Mouse (Mus musculus) kidney, embryonic 16.5 days (tissue): ENCODE measurements at regions not wholly inside any gene's neighbourhood (a gene's known extent, or its start where the extent isn't known, plus 50 kb on each side); places are given as distances from the start of the nearest gene placed in this dataset.

Experiments used
- ATAC-seq: fragments of 200-750 bp; cut with Nextera tagmentation; 2 replicates; pipeline ENCODE4 v1.8.0; 2017; ENCODE audit warnings: moderate TSS enrichment; ENCODE audit not compliant: low FRiP score, low TSS enrichment
- H3K27ac ChIP-seq: fragments of 300-500 bp; sonication (generic); 2 replicates; pipeline ENCODE4 v1.5.1; 2014; ENCODE audit warnings: low read length
- H3K27me3 ChIP-seq: fragments of 300-500 bp; sonication (generic); 2 replicates; pipeline ENCODE4 v1.6.1; 2014; ENCODE audit warnings: low read length, control low read depth, mixed read lengths; ENCODE audit not compliant: insufficient read depth
- H3K36me3 ChIP-seq: fragments of 300-500 bp; sonication (generic); 2 replicates; pipeline ENCODE4 v1.6.1; 2014; ENCODE audit warnings: low read length, control low read depth, mixed read lengths; ENCODE audit not compliant: insufficient read depth
- H3K4me1 ChIP-seq: fragments of 300-500 bp; sonication (generic); 2 replicates; pipeline ENCODE4 v1.6.1; 2014; ENCODE audit warnings: low read length, control low read depth, mixed read lengths; ENCODE audit not compliant: insufficient read depth
- H3K4me2 ChIP-seq: fragments of 300-500 bp; sonication (generic); replicated peaks from 2 replicates; pipeline ENCODE4 v1.6.1; 2014; ENCODE audit warnings: low read depth, low read length
- H3K4me3 ChIP-seq: fragments of 300-500 bp; sonication (generic); 2 replicates; pipeline ENCODE4 v1.5.1; 2014; ENCODE audit warnings: mild to moderate bottlenecking, low read length
- H3K9ac ChIP-seq: fragments of 300-500 bp; sonication (generic); replicated peaks from 2 replicates; pipeline ENCODE4 v1.6.1; 2014; ENCODE audit warnings: low read length
- H3K9me3 ChIP-seq: fragments of 300-500 bp; sonication (generic); 2 replicates; pipeline ENCODE4 v1.6.1; 2016; ENCODE audit warnings: low read length, control low read depth
- WGBS: fragments of 180-500 bp; shearing (Covaris S2); extraction: QIAGEN DNeasy Blood & Tissue Kit; methylation state at CpG from one replicate; pipeline ENCODE4 v1.1.7; 2014; 5-methylcytosine and 5-hydroxymethylcytosine counted together

GRCm38 (mm10) chr6:49943087-49943486 lies 120.6 kb downstream of the Npy start:
- no peak for ATAC-seq
- no peak overlapping the region for H3K9ac ChIP-seq
- H3K36me3 ChIP-seq = no peaks in the 10 kb centered on the region
- no peaks in the 10 kb centered on the region for H3K27me3 ChIP-seq
- H3K4me2 ChIP-seq = no peak overlapping the region
- no peaks in the 10 kb centered on the region for H3K4me1 ChIP-seq
- WGBS = 85% methylated on average over 9 of the region's 9 CpGs
- no peaks in the 10 kb centered on the region for H3K9me3 ChIP-seq
- no peak overlapping the region for H3K4me3 ChIP-seq
- no peak overlapping the region for H3K27ac ChIP-seq

DNA sequence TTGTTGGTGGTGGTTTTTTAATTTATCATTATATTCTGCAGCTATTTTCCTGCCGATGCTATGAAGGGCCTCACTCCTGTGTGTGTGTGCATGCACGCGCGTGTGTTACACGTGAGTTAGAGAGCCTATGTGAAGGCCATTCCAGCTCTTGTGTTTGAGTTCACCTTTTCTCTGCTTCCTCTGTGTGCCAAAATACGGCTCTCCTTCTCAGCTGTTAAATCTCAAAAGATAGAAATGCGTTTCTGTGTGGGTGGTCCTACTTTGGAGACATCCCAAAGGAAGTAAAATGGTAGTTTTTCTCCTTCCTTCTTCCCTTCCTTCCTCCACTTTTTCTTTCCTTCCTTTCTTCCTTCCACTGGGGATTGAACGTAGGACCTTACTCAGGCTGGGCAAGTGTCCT lies 136.4 kb downstream of the Npy start:
- H3K4me2 ChIP-seq = no peak overlapping the region
- H3K9me3 ChIP-seq = no peaks in the 10 kb centered on the region
- H3K27ac ChIP-seq = no peak overlapping the region
- H3K9ac ChIP-seq = no peak overlapping the region
- ATAC-seq = no peak
- H3K4me1 ChIP-seq = no peaks in the 10 kb centered on the region
- 83% methylated on average over 8 of the region's 8 CpGs for WGBS
- H3K4me3 ChIP-seq = no peak overlapping the region
- H3K27me3 ChIP-seq = no peaks in the 10 kb centered on the region
- H3K36me3 ChIP-seq = no peaks in the 10 kb centered on the region

GRCm38 (mm10) chr6:49961166-49961565 lies 138.7 kb downstream of the Npy start:
- H3K27ac ChIP-seq = no peak overlapping the region
- H3K9me3 ChIP-seq = no peaks in the 10 kb centered on the region
- no peak overlapping the region for H3K9ac ChIP-seq
- ATAC-seq = no peak
- peaks cover 4% of the 10 kb centered on the region; the same call in 1 of the 2 replicates for H3K4me1 ChIP-seq
- H3K4me2 ChIP-seq = no peak overlapping the region
- no peaks in the 10 kb centered on the region for H3K27me3 ChIP-seq
- H3K36me3 ChIP-seq = no peaks in the 10 kb centered on the region
- 89% methylated on average over 4 of the region's 4 CpGs for WGBS
- no peak overlapping the region for H3K4me3 ChIP-seq

- ATAC-seq = peak; percentile 75; the same call in 1 of the 2 replicates
- Histone ChIP-seq H3K4me1 (peaks cover 7% of the 10 kb centered on the region; the same call in 1 of the 2 replicates), H3K9me3 (no peaks in the 10 kb centered on the region), H3K4me2 (no peak overlapping the region), H3K27ac (peak overlapping the region; percentile 56), H3K9ac (no peak overlapping the region), H3K36me3 (no peaks in the 10 kb centered on the region), H3K27me3 (no peaks in the 10 kb centered on the region), H3K4me3 (no peak overlapping the region)
- 68% methylated on average over 5 of the region's 5 CpGs for WGBS
Measured at GRCm38 (mm10) chr6:49965944-49966545, 143.5 kb downstream of the Npy start.

GRCm38 (mm10) chr6:49966555-49966954 lies 143.5 kb upstream of the Mpp6 start:
- Histone ChIP-seq H3K9ac (no peak overlapping the region), H3K4me3 (no peak overlapping the region), H3K4me2 (no peak overlapping the region), H3K9me3 (no peaks in the 10 kb centered on the region), H3K36me3 (no peaks in the 10 kb centered on the region), H3K27me3 (no peaks in the 10 kb centered on the region), H3K27ac (peak overlapping the region; percentile 56), H3K4me1 (peaks cover 7% of the 10 kb centered on the region; the same call in 1 of the 2 replicates)
- WGBS = 82% methylated on average over 3 of the region's 3 CpGs
- peak; percentile 73 for ATAC-seq

- Histone ChIP-seq H3K4me3 (no peak overlapping the region), H3K9ac (no peak overlapping the region), H3K27ac (no peak overlapping the region), H3K4me2 (no peak overlapping the region), H3K9me3 (no peaks in the 10 kb centered on the region), H3K27me3 (no peaks in the 10 kb centered on the region), H3K4me1 (no peaks in the 10 kb centered on the region), H3K36me3 (no peaks in the 10 kb centered on the region)
- WGBS = 62% methylated on average over 7 of the region's 7 CpGs
- no peak for ATAC-seq
Measured at GRCm38 (mm10) chr6:49973258-49973865, 136.7 kb upstream of the Mpp6 start.

DNA sequence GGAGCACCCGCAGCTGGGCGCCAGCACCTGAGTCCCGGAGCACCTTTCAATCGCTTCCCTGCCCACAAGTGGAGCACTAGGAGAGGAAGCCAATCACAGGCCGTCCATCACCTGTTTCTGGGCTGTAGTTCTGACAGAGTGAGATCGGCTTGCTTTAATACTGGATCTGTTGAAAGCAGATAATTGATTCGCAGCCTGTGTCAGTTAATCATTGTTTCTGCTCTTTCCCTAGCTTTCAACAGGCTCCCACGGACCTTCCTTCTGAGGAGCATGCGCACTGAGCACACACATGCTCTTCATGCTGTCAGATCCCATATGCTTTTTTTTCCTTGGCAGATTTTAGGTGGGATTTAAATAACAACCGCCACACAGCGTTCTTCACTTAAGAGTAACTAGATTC lies 132.3 kb upstream of the Mpp6 start:
- no peak overlapping the region for H3K4me3 ChIP-seq
- 58% methylated on average over 11 of the region's 11 CpGs for WGBS
- H3K9me3 ChIP-seq = no peaks in the 10 kb centered on the region
- H3K27me3 ChIP-seq = no peaks in the 10 kb centered on the region; the same call in 1 of the 2 replicates
- H3K9ac ChIP-seq = no peak overlapping the region
- H3K27ac ChIP-seq = no peak overlapping the region
- H3K4me1 ChIP-seq = no peaks in the 10 kb centered on the region; the same call in 1 of the 2 replicates
- peak overlapping the region; percentile 27; the same call in 1 of the 2 replicates for H3K4me2 ChIP-seq
- no peak; the same call in 1 of the 2 replicates for ATAC-seq
- H3K36me3 ChIP-seq = no peaks in the 10 kb centered on the region

DNA sequence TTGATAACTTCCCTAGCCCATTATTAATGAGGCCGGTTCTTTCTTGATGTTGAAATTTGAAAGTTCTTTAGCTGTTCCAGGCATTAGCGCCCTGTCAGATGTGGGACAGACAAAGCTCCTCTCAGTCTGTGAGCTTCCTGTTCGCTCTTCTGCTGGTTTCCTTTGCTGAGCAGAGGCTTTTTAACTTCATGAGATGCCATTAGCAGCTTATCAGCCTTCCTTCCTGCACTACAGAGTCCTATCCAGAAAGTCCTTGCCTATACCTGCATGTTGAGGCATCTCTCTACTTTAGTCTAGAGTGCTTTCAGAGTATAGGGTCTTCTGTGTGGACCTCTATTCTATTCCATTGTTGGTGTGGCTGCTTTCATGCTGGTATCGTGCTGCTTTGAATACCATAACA lies 126.3 kb upstream of the Mpp6 start:
- Histone ChIP-seq H3K27ac (no peak overlapping the region), H3K36me3 (no peaks in the 10 kb centered on the region), H3K27me3 (no peaks in the 10 kb centered on the region; the same call in 1 of the 2 replicates), H3K4me2 (no peak overlapping the region), H3K9ac (no peak overlapping the region), H3K4me1 (peaks cover 11% of the 10 kb centered on the region), H3K9me3 (no peaks in the 10 kb centered on the region), H3K4me3 (no peak overlapping the region)
- ATAC-seq = no peak
- 79% methylated on average over 4 of the region's 4 CpGs for WGBS

DNA sequence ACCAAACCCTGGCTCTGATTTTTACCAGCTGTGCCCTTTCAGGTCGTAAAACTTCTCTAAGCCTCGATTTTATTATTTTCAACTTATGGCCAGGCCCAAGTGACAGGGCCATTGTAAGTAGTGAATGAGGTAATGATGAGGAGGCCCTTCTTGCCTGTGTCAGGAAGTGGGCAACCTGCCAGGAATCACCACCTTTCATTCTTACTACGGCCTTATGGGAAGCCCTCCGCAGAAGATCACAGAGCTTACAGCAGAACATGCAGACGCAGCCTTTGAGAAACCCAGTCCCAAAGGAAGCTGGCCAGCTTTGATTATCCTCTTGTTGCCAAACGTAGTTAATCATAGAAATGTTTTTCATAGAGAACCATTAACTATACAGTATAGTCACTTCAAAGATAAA lies 124.9 kb upstream of the Mpp6 start:
- no peak overlapping the region for H3K4me2 ChIP-seq
- no peak overlapping the region for H3K9ac ChIP-seq
- H3K4me1 ChIP-seq = peaks cover 11% of the 10 kb centered on the region
- H3K36me3 ChIP-seq = no peaks in the 10 kb centered on the region
- no peaks in the 10 kb centered on the region for H3K9me3 ChIP-seq
- H3K4me3 ChIP-seq = no peak overlapping the region
- H3K27me3 ChIP-seq = no peaks in the 10 kb centered on the region; the same call in 1 of the 2 replicates
- H3K27ac ChIP-seq = no peak overlapping the region; the same call in 1 of the 2 replicates
- ATAC-seq = peak; percentile 86; the same call in 1 of the 2 replicates
- WGBS = 13% methylated on average over 6 of the region's 6 CpGs

- H3K4me2 ChIP-seq = no peak overlapping the region
- H3K27me3 ChIP-seq = no peaks in the 10 kb centered on the region
- H3K27ac ChIP-seq = no peak overlapping the region
- no peaks in the 10 kb centered on the region for H3K36me3 ChIP-seq
- ATAC-seq = no peak
- WGBS = 97% methylated on average over 5 of the region's 5 CpGs
- no peak overlapping the region for H3K4me3 ChIP-seq
- H3K4me1 ChIP-seq = peaks cover 11% of the 10 kb centered on the region
- H3K9ac ChIP-seq = no peak overlapping the region
- no peaks in the 10 kb centered on the region for H3K9me3 ChIP-seq
Measured at GRCm38 (mm10) chr6:49987141-49987540, 122.9 kb upstream of the Mpp6 start.
